Mouse (Mus musculus) limb, embryonic 14.5 days (tissue): ENCODE results near the gene Srebf2. TPM values are rescaled to one million over a fixed set of nuclear protein-coding genes. Genes with fewer than 3 reads are reported as not detected.
"Not testable (repeated sequence)": the region's sequence is repeated elsewhere in the genome, so short reads cannot be mapped to it uniquely, and the experiment has no call there.

Experiments used
- ATAC-seq: fragments of 200-750 bp; cut with Nextera tagmentation; 2 replicates; pipeline ENCODE4 v1.8.0; 2017; ENCODE audit warnings: low read depth, moderate number of reproducible peaks, moderate TSS enrichment; ENCODE audit not compliant: low FRiP score
- DNase-seq: peaks from one replicate; pipeline ENCODE4 v3.0.0-alpha.2; 2015; ENCODE audit warnings: low spot score
- H3K27ac ChIP-seq: fragments of 300-500 bp; sonication (generic); replicated peaks from 2 replicates; pipeline ENCODE4 v1.5.1; 2014; ENCODE audit warnings: low read depth, mild to moderate bottlenecking, low read length, moderate library complexity, mixed read lengths
- H3K27me3 ChIP-seq: fragments of 300-500 bp; sonication (generic); 2 replicates; pipeline ENCODE4 v1.6.1; 2014; ENCODE audit warnings: low read length, mixed read lengths; ENCODE audit not compliant: control insufficient read depth, insufficient read depth
- H3K36me3 ChIP-seq: fragments of 300-500 bp; sonication (generic); 2 replicates; pipeline ENCODE4 v1.6.1; 2014; ENCODE audit warnings: mild to moderate bottlenecking, low read length, moderate library complexity, mixed read lengths; ENCODE audit not compliant: control insufficient read depth, insufficient read depth
- H3K4me1 ChIP-seq: fragments of 300-500 bp; sonication (generic); 2 replicates; pipeline ENCODE4 v1.6.1; 2014; ENCODE audit warnings: antibody characterized with exemption, low read length, mixed read lengths; ENCODE audit not compliant: control insufficient read depth, insufficient read depth
- H3K4me2 ChIP-seq: fragments of 300-500 bp; sonication (generic); replicated peaks from 2 replicates; pipeline ENCODE4 v1.6.1; 2014; ENCODE audit warnings: low read depth, mild to moderate bottlenecking, low read length, moderate library complexity; ENCODE audit not compliant: severe bottlenecking
- H3K4me3 ChIP-seq: fragments of 300-500 bp; sonication (generic); replicated peaks from 2 replicates; pipeline ENCODE4 v1.5.1; 2014; ENCODE audit warnings: low read length
- H3K9ac ChIP-seq: fragments of 300-500 bp; sonication (generic); 2 replicates; pipeline ENCODE4 v1.6.1; 2014; ENCODE audit warnings: mild to moderate bottlenecking, low read depth, low read length, moderate library complexity; ENCODE audit not compliant: severe bottlenecking
- H3K9me3 ChIP-seq: fragments of 300-500 bp; sonication (generic); 2 replicates; pipeline ENCODE4 v1.6.1; 2016; ENCODE audit warnings: low read length; ENCODE audit not compliant: control insufficient read depth
- POLR2A ChIP-seq: fragments of 200-500 bp; IDR thresholded peaks from 2 replicates; pipeline ENCODE4 v1.8.0; 2012; ENCODE audit warnings: inconsistent platforms, mild to moderate bottlenecking, moderate library complexity, borderline replicate concordance; ENCODE audit not compliant: insufficient read depth, insufficient read length; ENCODE audit errors: extremely low read depth
- WGBS: fragments of 180-500 bp; shearing (Covaris S2); extraction: QIAGEN DNeasy Blood & Tissue Kit; methylation state at CpG from one replicate; pipeline ENCODE4 v1.1.7; 2014; 5-methylcytosine and 5-hydroxymethylcytosine counted together
- polyA plus RNA-seq, 2 experiments: library from polyadenylated mRNA; depleted of rRNA in 1 of 2; stranded (reverse) in 1 of 2; unstranded in 1 of 2; fragments of >200 nt; fragmentation: Nextera tagmentation in 1 of 2; extraction: Ambion mirVana in 1 of 2; gene quantifications; 2 replicates each; pipeline versions ENCODE4 v1.2.1 to v1.2.3; 2012 to 2014

Gene Srebf2
- polyA plus RNA-seq (2012; rRNA removed) = 131 and 253 TPM in 2 replicates
- polyA plus RNA-seq (2014; fragmentation: Nextera tagmentation; extraction: Ambion mirVana) = 122 and 125 TPM in 2 replicates

DNA sequence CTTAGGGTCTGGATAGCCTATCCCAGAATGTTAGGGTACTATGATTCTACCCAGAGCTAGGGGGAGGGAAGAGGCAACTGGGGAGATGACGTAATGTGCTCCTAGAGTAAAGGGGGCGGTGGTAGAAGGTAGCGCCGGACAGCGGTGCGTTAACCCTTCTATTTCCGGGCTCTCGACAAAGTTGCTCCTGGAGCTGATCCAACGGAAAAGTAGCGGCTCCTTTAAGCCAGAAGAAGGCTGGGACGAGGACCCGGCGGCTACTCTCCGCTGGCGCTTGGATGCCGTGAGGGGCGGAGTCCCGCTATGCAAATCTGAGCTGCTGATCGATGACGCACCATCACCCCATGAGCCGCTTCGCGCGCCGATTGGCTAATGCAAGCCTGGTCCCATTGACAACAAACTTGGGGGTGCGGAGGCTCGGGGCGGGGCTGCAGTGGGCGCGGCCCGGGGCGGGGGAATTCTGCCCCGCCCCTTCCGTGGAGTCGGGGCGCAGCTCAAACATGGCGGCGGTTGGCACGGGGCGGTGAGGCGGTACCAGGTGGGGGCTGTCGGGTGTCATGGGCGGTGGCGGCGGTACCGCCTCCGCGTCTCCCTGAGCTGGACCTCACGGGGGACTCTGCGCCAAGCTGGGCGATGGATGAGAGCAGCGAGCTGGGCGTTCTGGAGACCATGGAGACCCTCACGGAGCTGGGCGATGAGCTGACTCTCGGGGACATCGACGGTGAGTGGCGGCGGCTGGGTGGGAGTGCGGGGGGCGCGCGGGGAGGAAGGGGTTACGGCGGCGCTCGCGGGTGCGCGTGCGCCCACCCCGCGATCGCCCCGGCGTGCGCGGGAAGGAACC lies at the start of gene Srebf2:
Gene Srebf2 (plus strand): TSS at position 412 of the 841 bp plus-strand sequence.
- no peaks in the 10 kb centered on the region for H3K9me3 ChIP-seq
- under 1% methylated on average over 72 of the region's 79 CpGs for WGBS
- DNase-seq (peak; percentile 99), ATAC-seq (peak; percentile 97)
- no peaks in the 10 kb centered on the region for H3K27me3 ChIP-seq
- H3K4me1 ChIP-seq = peaks cover 25% of the 10 kb centered on the region
- peaks cover 5% of the 10 kb centered on the region; the same call in 1 of the 2 replicates for H3K36me3 ChIP-seq
- TF ChIP-seq POLR2A = peak; percentile 69; the same call in 1 of the 2 replicates
- peak within 1 kb of the TSS; percentile 83 for H3K9ac ChIP-seq
- peak within 1 kb of the TSS; percentile 74 for H3K4me2 ChIP-seq
- peak within 1 kb of the TSS; percentile 90 for H3K4me3 ChIP-seq
- H3K27ac ChIP-seq = peak within 1 kb of the TSS; percentile 95

DNA sequence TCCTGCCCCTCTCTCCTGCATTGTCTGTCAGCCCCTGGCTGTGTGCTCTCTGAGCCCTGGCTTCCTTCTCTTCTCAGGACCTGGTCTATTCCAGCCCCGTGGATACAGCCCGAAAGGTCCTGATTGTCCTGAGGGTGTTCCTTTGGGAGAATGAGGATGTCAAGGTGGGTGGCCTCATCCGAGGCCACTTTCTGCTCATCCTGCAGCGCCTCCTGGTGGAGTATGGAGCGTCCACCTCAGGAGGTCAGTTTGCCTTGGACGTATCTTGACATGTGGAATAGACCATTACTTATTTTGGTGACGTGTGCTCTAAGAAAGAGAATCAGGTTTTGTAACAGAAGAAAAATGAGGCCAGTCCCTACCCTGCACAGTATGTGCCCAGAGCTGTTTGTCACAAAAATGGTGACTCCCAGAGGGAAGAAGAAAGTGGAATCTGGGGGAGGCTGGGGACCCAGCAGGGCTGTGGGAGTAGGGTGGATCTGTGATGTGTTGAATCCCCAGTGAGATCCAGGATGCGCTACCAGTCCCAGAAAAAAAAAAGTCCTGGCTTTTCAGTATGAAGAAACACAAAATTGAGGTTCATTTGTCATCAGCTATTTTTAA lies 39.9 kb upstream of the Srebf2 start:
- Histone ChIP-seq H3K36me3 (no peaks in the 10 kb centered on the region), H3K27ac (no peak overlapping the region)
- ATAC-seq = no peak

DNA sequence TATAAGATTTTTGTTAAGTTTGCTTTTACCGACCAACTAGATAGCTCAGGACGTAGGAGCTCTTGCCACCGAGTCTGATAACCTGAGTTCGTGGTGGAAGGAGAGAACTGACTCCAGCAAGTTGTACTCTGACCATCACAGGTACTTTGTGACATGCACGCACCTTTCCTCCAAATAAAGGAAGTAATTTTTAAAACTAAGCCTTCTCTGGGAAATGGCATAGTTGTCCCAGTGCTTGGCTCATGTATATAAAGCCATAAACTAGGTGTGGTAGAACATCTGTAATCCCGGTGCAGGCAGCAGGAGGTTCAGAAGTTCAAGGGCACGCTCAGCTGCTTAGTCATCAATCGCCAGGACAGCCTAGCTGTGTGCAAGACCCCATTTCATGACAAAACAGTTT lies 26.4 kb upstream of the Srebf2 start:
- DNase-seq (no peak), ATAC-seq (no peak)
- WGBS = 71% methylated on average over 8 of the region's 8 CpGs
- Histone ChIP-seq H3K4me1 (no peaks in the 10 kb centered on the region), H3K9me3 (no peaks in the 10 kb centered on the region), H3K27ac (no peak overlapping the region), H3K9ac (no peak overlapping the region), H3K27me3 (no peaks in the 10 kb centered on the region), H3K36me3 (no peaks in the 10 kb centered on the region), H3K4me3 (no peak overlapping the region), H3K4me2 (no peak overlapping the region)
- TF ChIP-seq POLR2A = no peak

More for the DNA sequence above, 39.9 kb upstream of the Srebf2 start:
- DNase-seq = no peak
- no peak for TF ChIP-seq POLR2A
- Histone ChIP-seq H3K9ac (no peak overlapping the region), H3K4me2 (no peak overlapping the region), H3K4me3 (no peak overlapping the region), H3K9me3 (no peaks in the 10 kb centered on the region), H3K4me1 (no peaks in the 10 kb centered on the region), H3K27me3 (no peaks in the 10 kb centered on the region)
- 19% methylated on average over 8 of the region's 8 CpGs for WGBS

DNA sequence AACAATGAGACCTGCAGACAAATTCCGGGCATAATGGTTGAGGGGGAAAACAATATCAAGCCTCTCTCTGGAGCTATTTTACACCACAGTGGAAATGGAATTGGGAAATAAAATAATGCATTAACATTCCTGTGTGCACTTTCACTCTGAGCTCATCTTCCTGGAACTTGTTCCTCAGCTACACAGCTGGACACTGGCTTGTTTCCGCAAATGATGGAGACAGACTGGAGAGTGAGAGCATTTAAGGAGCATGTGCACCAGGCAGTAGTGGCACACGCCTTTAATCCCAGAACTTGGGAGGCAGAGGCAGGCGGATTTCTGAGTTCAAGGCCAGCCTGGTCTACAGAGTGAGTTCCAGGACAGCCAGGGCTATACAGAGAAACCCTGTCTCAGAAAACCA lies 20.3 kb upstream of the Srebf2 start:
- 80% methylated on average over 4 of the region's 4 CpGs for WGBS
- H3K4me2 ChIP-seq, H3K4me3 ChIP-seq, H3K9me3 ChIP-seq, DNase-seq, H3K27ac ChIP-seq, H3K27me3 ChIP-seq, H3K36me3 ChIP-seq, ATAC-seq, H3K9ac ChIP-seq: not testable (repeated sequence)
- H3K4me1 ChIP-seq = peaks cover 13% of the 10 kb centered on the region

DNA sequence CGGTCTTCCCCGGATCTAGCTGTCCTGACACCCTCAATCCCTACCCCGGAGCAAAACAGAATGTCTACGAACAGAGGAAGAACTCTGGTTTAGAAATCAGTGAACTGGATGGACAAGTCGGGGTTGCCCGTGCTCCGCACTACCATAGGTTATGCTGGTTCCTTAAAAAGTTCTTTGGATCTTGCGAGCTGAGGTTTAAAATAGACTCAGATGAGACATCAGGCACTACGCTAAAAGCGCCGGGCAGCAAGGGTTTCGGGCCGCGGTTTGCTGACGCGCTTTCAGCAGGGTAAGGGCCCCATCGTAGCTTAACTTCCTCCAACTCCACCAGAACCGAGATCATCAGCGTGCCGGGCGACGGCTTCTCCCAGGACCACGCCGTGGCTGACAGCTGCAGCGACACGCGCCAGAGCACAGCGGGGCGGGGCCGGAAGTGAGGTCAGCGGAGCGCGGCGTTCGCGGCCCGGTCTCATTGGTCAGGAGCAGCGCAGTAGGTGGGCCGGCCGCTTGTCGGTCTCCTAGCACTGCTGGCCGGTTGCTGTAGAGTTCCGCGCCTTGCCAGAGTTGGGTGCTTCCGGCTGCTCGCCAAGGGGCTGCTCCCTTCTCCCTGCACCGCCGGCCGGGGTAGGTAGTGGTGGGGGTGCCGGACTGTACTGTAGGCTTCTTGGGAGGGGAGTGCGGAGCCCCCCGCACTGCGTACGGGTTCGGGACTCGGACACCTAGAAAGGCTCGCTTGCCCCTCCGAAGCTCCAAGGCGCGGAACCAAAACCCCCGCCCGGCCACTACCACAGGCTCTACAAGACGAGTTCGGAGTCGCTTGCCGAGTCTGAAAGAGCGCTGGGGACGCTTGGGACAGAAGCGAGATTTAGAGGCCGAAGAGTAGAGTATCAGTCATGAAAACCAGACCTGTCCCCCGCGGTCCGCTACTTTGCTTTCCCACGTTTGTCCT lies 19.3 kb upstream of the Srebf2 start, which contains the start of gene Ccdc134:
Gene Ccdc134 (plus strand): TSS at position 497 of the 949 bp plus-strand sequence.
- peaks cover 13% of the 10 kb centered on the region for H3K4me1 ChIP-seq
- no peaks in the 10 kb centered on the region; the same call in 1 of the 2 replicates for H3K36me3 ChIP-seq
- peak; percentile 53; the same call in 1 of the 2 replicates for TF ChIP-seq POLR2A
- H3K4me2 ChIP-seq = peak within 1 kb of the TSS; percentile 90
- H3K9me3 ChIP-seq = no peaks in the 10 kb centered on the region
- peak within 1 kb of the TSS; percentile 67 for H3K27ac ChIP-seq
- peak; percentile 96 for DNase-seq
- under 1% methylated on average over 65 of the region's 74 CpGs for WGBS
- ATAC-seq = peak; percentile 99
- H3K27me3 ChIP-seq = no peaks in the 10 kb centered on the region
- peak within 1 kb of the TSS; percentile 77 for H3K9ac ChIP-seq
- H3K4me3 ChIP-seq = peak within 1 kb of the TSS; percentile 82
